Mouse (Mus musculus): Measurements from ENCODE around the gene Ccdc38. TPM values are rescaled to one million over a fixed set of nuclear protein-coding genes. Genes with fewer than 3 reads are reported as not detected.

The Ccdc38 gene
- polyA plus RNA-seq, 1 experiment from 2014 or later: 0.83 TPM

GRCm38 (mm10) chr10:93609236-93609635 lies 68.8 kb downstream of the Ccdc38 start:
- Histone ChIP-seq H3K4me2 (ENCODE audit: low read length) (no peak overlapping the region), H3K4me3 (ENCODE audit: low read depth, low read length) (no peak overlapping the region), H3K9ac (ENCODE audit: low read depth, low read length) (no peak overlapping the region), H3K36me3 (ENCODE audit: control insufficient read depth, insufficient read depth, low read length) (no peaks in the 10 kb centered on the region), H3K9me3 (replicated peaks; ENCODE audit: control insufficient read depth, low read length, poor library complexity, severe bottlenecking) (no peaks in the 10 kb centered on the region; the same call in 1 of the 2 replicates), H3K27me3 (ENCODE audit: control insufficient read depth, insufficient read depth, low read depth, low read length) (no peaks in the 10 kb centered on the region), H3K4me1 (ENCODE audit: control insufficient read depth, insufficient read depth, low read length) (no peaks in the 10 kb centered on the region), H3K27ac (ENCODE audit: low read length) (no peak overlapping the region)
- no peak for ATAC-seq
- WGBS: 94% methylated on average over 7 of the region's 7 CpGs

- Histone ChIP-seq H3K4me2 (ENCODE audit: low read length) (no peak overlapping the region), H3K4me1 (ENCODE audit: control insufficient read depth, insufficient read depth, low read length) (no peaks in the 10 kb centered on the region), H3K27ac (ENCODE audit: low read length) (no peak overlapping the region), H3K36me3 (ENCODE audit: control insufficient read depth, insufficient read depth, low read length) (no peaks in the 10 kb centered on the region), H3K27me3 (ENCODE audit: control insufficient read depth, insufficient read depth, low read depth, low read length) (no peaks in the 10 kb centered on the region), H3K9me3 (replicated peaks; ENCODE audit: control insufficient read depth, low read length, poor library complexity, severe bottlenecking) (no peaks in the 10 kb centered on the region; the same call in 1 of the 2 replicates), H3K9ac (ENCODE audit: low read depth, low read length) (no peak overlapping the region), H3K4me3 (ENCODE audit: low read depth, low read length) (no peak overlapping the region)
- WGBS: 92% methylated on average over 1 of the region's 1 CpGs
- ATAC-seq: no peak; the same call in 1 of the 2 replicates
Observed at GRCm38 (mm10) chr10:93610896-93611295, 70.5 kb downstream of the Ccdc38 start.

- no peaks in the 10 kb centered on the region for H3K36me3 ChIP-seq (ENCODE audit: control insufficient read depth, insufficient read depth, low read length)
- no peaks in the 10 kb centered on the region for H3K4me1 ChIP-seq (ENCODE audit: control insufficient read depth, insufficient read depth, low read length)
- peak overlapping the region; percentile 16; the same call in 1 of the 2 replicates for H3K4me3 ChIP-seq (ENCODE audit: low read depth, low read length)
- H3K27me3 ChIP-seq (ENCODE audit: control insufficient read depth, insufficient read depth, low read depth, low read length): no peaks in the 10 kb centered on the region
- 0 out of 2 replicates have a peak overlapping the region, but pooled peaks have one; percentile 51 for H3K27ac ChIP-seq (ENCODE audit: low read length)
- peak; percentile 58; the same call in 1 of the 2 replicates for ATAC-seq
- H3K9me3 ChIP-seq (replicated peaks; ENCODE audit: control insufficient read depth, low read length, poor library complexity, severe bottlenecking): no peaks in the 10 kb centered on the region; the same call in 1 of the 2 replicates
- peak overlapping the region; percentile 17; the same call in 1 of the 2 replicates for H3K9ac ChIP-seq (ENCODE audit: low read depth, low read length)
- 42% methylated on average over 18 of the region's 18 CpGs for WGBS
- peak overlapping the region; percentile 34 for H3K4me2 ChIP-seq (ENCODE audit: low read length)
Observed at GRCm38 (mm10) chr10:93611419-93612007, 71.1 kb downstream of the Ccdc38 start.

- Histone ChIP-seq H3K9me3 (replicated peaks; ENCODE audit: control insufficient read depth, low read length, poor library complexity, severe bottlenecking) (no peaks in the 10 kb centered on the region), H3K4me3 (ENCODE audit: low read depth, low read length) (no peak overlapping the region), H3K4me1 (ENCODE audit: control insufficient read depth, insufficient read depth, low read length) (no peaks in the 10 kb centered on the region), H3K27ac (ENCODE audit: low read length) (no peak overlapping the region), H3K27me3 (ENCODE audit: control insufficient read depth, insufficient read depth, low read depth, low read length) (no peaks in the 10 kb centered on the region), H3K4me2 (ENCODE audit: low read length) (no peak overlapping the region), H3K9ac (ENCODE audit: low read depth, low read length) (no peak overlapping the region), H3K36me3 (ENCODE audit: control insufficient read depth, insufficient read depth, low read length) (no peaks in the 10 kb centered on the region)
- no peak for ATAC-seq
- WGBS: 76% methylated on average over 8 of the region's 8 CpGs
Observed at GRCm38 (mm10) chr10:93614850-93615249, 74.4 kb downstream of the Ccdc38 start.

GRCm38 (mm10) chr10:93620438-93621179 lies 80.2 kb downstream of the Ccdc38 start:
- 74% methylated on average over 7 of the region's 7 CpGs for WGBS

GRCm38 (mm10) chr10:93623725-93624124 lies 83.3 kb downstream of the Ccdc38 start:
- 60% methylated on average over 9 of the region's 9 CpGs for WGBS
- H3K9me3 ChIP-seq (replicated peaks; ENCODE audit: control insufficient read depth, low read length, poor library complexity, severe bottlenecking): no peaks in the 10 kb centered on the region

More at GRCm38 (mm10) chr10:93620438-93621179, 80.2 kb downstream of the Ccdc38 start:
- no peaks in the 10 kb centered on the region for H3K9me3 ChIP-seq (replicated peaks; ENCODE audit: control insufficient read depth, low read length, poor library complexity, severe bottlenecking)
- no peak overlapping the region for H3K4me3 ChIP-seq (ENCODE audit: low read depth, low read length)
- H3K36me3 ChIP-seq (ENCODE audit: control insufficient read depth, insufficient read depth, low read length): no peaks in the 10 kb centered on the region
- H3K27me3 ChIP-seq (ENCODE audit: control insufficient read depth, insufficient read depth, low read depth, low read length): no peaks in the 10 kb centered on the region
- H3K9ac ChIP-seq (ENCODE audit: low read depth, low read length): no peak overlapping the region
- no peak for ATAC-seq
- H3K27ac ChIP-seq (ENCODE audit: low read length): no peak overlapping the region
- H3K4me1 ChIP-seq (ENCODE audit: control insufficient read depth, insufficient read depth, low read length): no peaks in the 10 kb centered on the region
- no peak overlapping the region for H3K4me2 ChIP-seq (ENCODE audit: low read length)

GRCm38 (mm10) chr10:93624151-93624550 lies 83.7 kb downstream of the Ccdc38 start:
- no peaks in the 10 kb centered on the region for H3K36me3 ChIP-seq (ENCODE audit: control insufficient read depth, insufficient read depth, low read length)
- no peaks in the 10 kb centered on the region for H3K27me3 ChIP-seq (ENCODE audit: control insufficient read depth, insufficient read depth, low read depth, low read length)
- H3K4me1 ChIP-seq (ENCODE audit: control insufficient read depth, insufficient read depth, low read length): no peaks in the 10 kb centered on the region
- H3K9ac ChIP-seq (ENCODE audit: low read depth, low read length): no peak overlapping the region
- H3K4me3 ChIP-seq (ENCODE audit: low read depth, low read length): no peak overlapping the region
- WGBS: 89% methylated on average over 10 of the region's 10 CpGs
- H3K9me3 ChIP-seq (replicated peaks; ENCODE audit: control insufficient read depth, low read length, poor library complexity, severe bottlenecking): no peaks in the 10 kb centered on the region
- H3K4me2 ChIP-seq (ENCODE audit: low read length): no peak overlapping the region
- H3K27ac ChIP-seq (ENCODE audit: low read length): no peak overlapping the region
- ATAC-seq: no peak

More at GRCm38 (mm10) chr10:93623725-93624124, 83.3 kb downstream of the Ccdc38 start:
- Histone ChIP-seq H3K27me3 (ENCODE audit: control insufficient read depth, insufficient read depth, low read depth, low read length) (no peaks in the 10 kb centered on the region), H3K4me1 (ENCODE audit: control insufficient read depth, insufficient read depth, low read length) (no peaks in the 10 kb centered on the region), H3K4me2 (ENCODE audit: low read length) (no peak overlapping the region), H3K36me3 (ENCODE audit: control insufficient read depth, insufficient read depth, low read length) (no peaks in the 10 kb centered on the region), H3K27ac (ENCODE audit: low read length) (no peak overlapping the region), H3K4me3 (ENCODE audit: low read depth, low read length) (no peak overlapping the region), H3K9ac (ENCODE audit: low read depth, low read length) (no peak overlapping the region)
- ATAC-seq: no peak

- no peak for ATAC-seq
- no peaks in the 10 kb centered on the region for H3K4me1 ChIP-seq (ENCODE audit: control insufficient read depth, insufficient read depth, low read length)
- H3K4me3 ChIP-seq (ENCODE audit: low read depth, low read length): no peak overlapping the region
- no peak overlapping the region for H3K27ac ChIP-seq (ENCODE audit: low read length)
- 95% methylated on average over 5 of the region's 5 CpGs for WGBS
- no peaks in the 10 kb centered on the region for H3K9me3 ChIP-seq (replicated peaks; ENCODE audit: control insufficient read depth, low read length, poor library complexity, severe bottlenecking)
- H3K27me3 ChIP-seq (ENCODE audit: control insufficient read depth, insufficient read depth, low read depth, low read length): no peaks in the 10 kb centered on the region
- no peaks in the 10 kb centered on the region for H3K36me3 ChIP-seq (ENCODE audit: control insufficient read depth, insufficient read depth, low read length)
- H3K4me2 ChIP-seq (ENCODE audit: low read length): no peak overlapping the region
- no peak overlapping the region for H3K9ac ChIP-seq (ENCODE audit: low read depth, low read length)
Observed at GRCm38 (mm10) chr10:93630310-93630709, 89.9 kb downstream of the Ccdc38 start.

- 82% methylated on average over 4 of the region's 4 CpGs for WGBS
- Histone ChIP-seq H3K9me3 (replicated peaks; ENCODE audit: control insufficient read depth, low read length, poor library complexity, severe bottlenecking) (no peaks in the 10 kb centered on the region), H3K27me3 (ENCODE audit: control insufficient read depth, insufficient read depth, low read depth, low read length) (no peaks in the 10 kb centered on the region), H3K4me2 (ENCODE audit: low read length) (no peak overlapping the region), H3K4me3 (ENCODE audit: low read depth, low read length) (no peak overlapping the region), H3K9ac (ENCODE audit: low read depth, low read length) (no peak overlapping the region), H3K27ac (ENCODE audit: low read length) (no peak overlapping the region), H3K36me3 (ENCODE audit: control insufficient read depth, insufficient read depth, low read length) (no peaks in the 10 kb centered on the region), H3K4me1 (ENCODE audit: control insufficient read depth, insufficient read depth, low read length) (no peaks in the 10 kb centered on the region)
- ATAC-seq: no peak
Observed at GRCm38 (mm10) chr10:93632086-93632485, 91.7 kb downstream of the Ccdc38 start.
